Mouse (Mus musculus): ENCODE measurements at regions not wholly inside any gene's neighbourhood (a gene's known extent, or its start where the extent isn't known, plus 50 kb on each side); places are given as distances from the start of the nearest gene placed in this dataset.

GRCm38 (mm10) chr2:166429918-166430317, 274.5 kb upstream of the Sulf2 start:
- TF ChIP-seq CTCF (IDR thresholded peaks at IDR 0.05; ENCODE audit: low read depth) (no peak), EP300 (IDR thresholded peaks at IDR 0.05; ENCODE audit: low read depth) (no peak)

Measured in liver, postnatal 0 days (tissue).